Mouse (Mus musculus) B cell, adult 2 months (primary cell): ENCODE results near the gene Prkn.

Experiments used
- DNase-seq, 2 experiments: peaks; one replicate each; pipeline ENCODE4 v3.0.0; 2022

The Prkn gene

GRCm38 (mm10) chr17:12021326-12021725 lies 1181.1 kb downstream of the Prkn start:
- no peak for DNase-seq

GRCm38 (mm10) chr17:12029362-12029761 lies 1189.2 kb downstream of the Prkn start:
- DNase-seq: no peak

- DNase-seq: no peak
Observed at GRCm38 (mm10) chr17:12029921-12030461, 1189.8 kb downstream of the Prkn start.

- no peak for DNase-seq
Observed at GRCm38 (mm10) chr17:12030556-12031160, 1190.5 kb downstream of the Prkn start.

- DNase-seq: peak; percentile 68 to 69
Observed at GRCm38 (mm10) chr17:12031203-12031942, 1191.2 kb downstream of the Prkn start.

- no peak for DNase-seq
Observed at GRCm38 (mm10) chr17:12032014-12032791, 1192.0 kb downstream of the Prkn start.

- no peak for DNase-seq
Observed at GRCm38 (mm10) chr17:12035386-12035785, 1195.2 kb downstream of the Prkn start.

- peak; percentile 72 for DNase-seq
Observed at GRCm38 (mm10) chr17:12036205-12036604, 1196.0 kb downstream of the Prkn start.

GRCm38 (mm10) chr17:12037065-12037464 lies 1196.9 kb downstream of the Prkn start:
- DNase-seq: no peak

- no peak for DNase-seq
Observed at GRCm38 (mm10) chr17:12037574-12037973, 1197.4 kb downstream of the Prkn start.

GRCm38 (mm10) chr17:12038499-12038898 lies 1198.3 kb downstream of the Prkn start:
- DNase-seq: no peak

GRCm38 (mm10) chr17:12039188-12039587 lies 1199.0 kb downstream of the Prkn start:
- peak; percentile 77 to 78 for DNase-seq

- no peak for DNase-seq
Observed at GRCm38 (mm10) chr17:12039922-12040321, 1199.7 kb downstream of the Prkn start.

- DNase-seq: no peak
Observed at GRCm38 (mm10) chr17:12040546-12040945, 1200.4 kb downstream of the Prkn start.

GRCm38 (mm10) chr17:12041091-12041655 lies 1201.0 kb downstream of the Prkn start:
- no peak for DNase-seq

- no peak for DNase-seq
Observed at GRCm38 (mm10) chr17:12042561-12043256, 1202.5 kb downstream of the Prkn start.

GRCm38 (mm10) chr17:12044222-12044621 lies 1204.0 kb downstream of the Prkn start:
- DNase-seq: no peak

- DNase-seq: no peak
Observed at GRCm38 (mm10) chr17:12045861-12046273, 1205.7 kb downstream of the Prkn start.

- no peak for DNase-seq
Observed at GRCm38 (mm10) chr17:12047032-12047431, 1206.8 kb downstream of the Prkn start.

- no peak for DNase-seq
Observed at GRCm38 (mm10) chr17:12047523-12047922, 1207.3 kb downstream of the Prkn start.

- no peak for DNase-seq
Observed at GRCm38 (mm10) chr17:12048695-12049490, 1208.7 kb downstream of the Prkn start.

GRCm38 (mm10) chr17:12050261-12050660 lies 1210.1 kb downstream of the Prkn start:
- DNase-seq: no peak
